ENCODE assay signal across 8 mouse cellular contexts in the genomic region with DNA sequence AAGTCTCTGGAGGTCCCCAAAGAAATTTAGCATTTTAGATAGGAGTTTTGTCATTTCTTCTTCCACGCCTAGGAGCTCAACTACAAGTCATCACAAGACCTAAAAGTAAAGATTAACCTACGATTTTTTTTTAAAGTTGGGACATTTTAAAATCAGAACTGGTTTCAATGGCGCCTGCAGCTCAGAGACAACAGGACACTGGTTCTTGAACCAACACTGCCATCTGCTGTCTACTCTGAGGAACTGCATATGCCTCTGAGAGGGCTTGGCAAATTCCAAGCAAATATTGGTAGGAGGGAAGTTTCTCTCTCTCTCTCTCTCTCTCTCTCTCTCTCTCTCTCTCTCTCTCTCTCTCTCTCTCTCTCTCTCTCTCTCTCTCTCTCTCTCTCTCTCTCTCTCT. TPM values are rescaled to one million over a fixed set of nuclear protein-coding genes. Genes with fewer than 3 reads are reported as not detected.
DNase-seq lines count a peak whose midpoint lies in the region; ATAC-seq and TF ChIP-seq lines count a peak whose summit lies in the region.

No protein-coding gene starts in this region.

- ATAC-seq in embryonic facial prominence, embryonic 11.5 days (replicated peaks; ENCODE audit: insufficient number of reproducible peaks, low FRiP score, low TSS enrichment, low read depth), result no peak

- H3K9ac ChIP-seq in embryonic facial prominence, embryonic 11.5 days (replicated peaks; ENCODE audit: low read length), result peak overlapping the region; percentile 77

- TF ChIP-seq CTCF in small intestine, adult 2 months (IDR thresholded peaks at IDR 0.05; ENCODE audit: extremely low read depth, insufficient read length, insufficient replicate concordance, low read depth, low read length), result peak; percentile 57; the same call in 1 of the 2 replicates

- 0 out of 2 replicates have a peak, but pooled peaks cover 3% of the 10 kb centered on the region for H3K4me1 ChIP-seq in embryonic facial prominence, embryonic 11.5 days (ENCODE audit: control insufficient read depth, insufficient read depth, low read length)
- H3K4me1 ChIP-seq in small intestine, adult 2 months (ENCODE audit: control insufficient read depth, insufficient read depth, insufficient read length, low read length), result peaks cover 15% of the 10 kb centered on the region

- H3K4me2 ChIP-seq in embryonic facial prominence, embryonic 11.5 days (ENCODE audit: low read depth, low read length), result peak overlapping the region; percentile 83

- peak overlapping the region; percentile 73 for H3K4me3 ChIP-seq in embryonic facial prominence, embryonic 11.5 days (ENCODE audit: low read depth, low read length)
- peak overlapping the region; percentile 56; the same call in 1 of the 2 replicates for H3K4me3 ChIP-seq in small intestine, adult 2 months (ENCODE audit: low read depth, low read length)

- H3K36me3 ChIP-seq in embryonic facial prominence, embryonic 11.5 days (replicated peaks; ENCODE audit: control insufficient read depth, insufficient read depth, low read depth, low read length), result no peaks in the 10 kb centered on the region
- H3K36me3 ChIP-seq in small intestine, adult 2 months (ENCODE audit: control insufficient read depth, insufficient read depth, low read length), result no peaks in the 10 kb centered on the region

- DNase-seq in heart, adult 11 months, result peak; percentile 92
- DNase-seq in heart, postnatal 25 days (ENCODE audit: low spot score), result no peak
- DNase-seq in adrenal gland, adult 8-10 months, result peak; percentile 28
- DNase-seq in embryonic facial prominence, embryonic 11.5 days (ENCODE audit: low spot score), result peak; percentile 91
- peak; percentile 82 to 84 for DNase-seq in heart, postnatal 10 days
- peak; percentile 53 to 69 for DNase-seq in kidney, postnatal 4 days
- DNase-seq in lung, postnatal 25 days (ENCODE audit: low spot score), result peak; percentile 78

- H3K27ac ChIP-seq in embryonic facial prominence, embryonic 11.5 days (replicated peaks; ENCODE audit: low read depth, low read length), result no peak overlapping the region
- no peak overlapping the region for H3K27ac ChIP-seq in small intestine, adult 2 months (ENCODE audit: insufficient read depth, low read depth, low read length)

- intact Hi-C loops in heart, postnatal 25 days (cut with DNase I), result loop anchor here (2.0 to 10.0 kb wide), 11 partner anchors 360 to 1470 kb away; a partner anchor contains a TSS
- intact Hi-C loops in heart, postnatal 10 days (cut with DNase I), result loop anchor here (1.0 to 5.0 kb wide), 6 partner anchors 364 to 1470 kb away; a partner anchor contains a TSS

- no peak for TF ChIP-seq POLR2A in small intestine, adult 2 months (IDR thresholded peaks at IDR 0.05; ENCODE audit: low read depth, low read length)

- H3K27me3 ChIP-seq in embryonic facial prominence, embryonic 11.5 days (ENCODE audit: control insufficient read depth, insufficient read depth, low read length), result peaks cover 6% of the 10 kb centered on the region; the same call in 1 of the 2 replicates
- H3K27me3 ChIP-seq in small intestine, adult 2 months (ENCODE audit: control insufficient read depth, insufficient read depth, low read length), result peaks cover 32% of the 10 kb centered on the region

- H3K9me3 ChIP-seq in embryonic facial prominence, embryonic 11.5 days (replicated peaks; ENCODE audit: control insufficient read depth, low read length), result no peaks in the 10 kb centered on the region

- WGBS in embryonic facial prominence, embryonic 11.5 days, result 0% methylated on average over 3 of the region's 3 CpGs
- WGBS in small intestine, adult 2 months, result 0% methylated on average over 3 of the region's 3 CpGs

RNA-seq across cellular contexts. Expression of a gene that starts 4.9 kb away (rescaled TPM):
- total RNA-seq in heart, postnatal 25 days (2021), result 10 to 100 TPM; 31.8 to 32.3 TPM
- 10 to 100 TPM; 40.5 to 55.6 (median 45.9) TPM for total RNA-seq in adrenal gland, adult 8-10 months (2022)
- 87.2 and 88.6 TPM in 2 replicates for polyA plus RNA-seq in embryonic facial prominence, embryonic 11.5 days (2014; fragmentation: Nextera tagmentation; extraction: Ambion mirVana)
- total RNA-seq in heart, postnatal 10 days (2021), result 10 to 100 TPM; 43.3 to 51.1 TPM
- 8.3 and 13.9 TPM in 2 replicates for polyA plus RNA-seq in small intestine, adult 2 months (2012; rRNA removed)
